Mouse (Mus musculus) layer of hippocampus, adult 11-12 months (tissue): ENCODE data around the gene B3gnt3.
A peak's percentile ranks its signal among the peaks of the same experiment; 100 is the strongest.
"Not testable (repeated sequence)": the region's sequence is repeated elsewhere in the genome, so short reads cannot be mapped to it uniquely, and the experiment has no call there.

ENCODE experiments used
- DNase-seq: peaks from one replicate; pipeline ENCODE4 v3.0.0; 2022; ENCODE audit warnings: low spot score

B3gnt3 gene

GRCm38 (mm10) chr8:71709800-71710446, 8.3 kb upstream of the B3gnt3 start:
- peak; percentile 92 for DNase-seq

GRCm38 (mm10) chr8:71709134-71709799, 7.7 kb upstream of the B3gnt3 start:
- DNase-seq, result no peak

GRCm38 (mm10) chr8:71707874-71708273, 6.3 kb upstream of the B3gnt3 start:
- DNase-seq, result peak; percentile 66

GRCm38 (mm10) chr8:71703400-71703799, 1.8 kb upstream of the B3gnt3 start:
- DNase-seq, result not testable (repeated sequence)

- DNase-seq, result no peak
Observed at GRCm38 (mm10) chr8:71702923-71703322, 1.3 kb upstream of the B3gnt3 start.

- DNase-seq, result no peak
Observed at GRCm38 (mm10) chr8:71702087-71702432, 471 bp upstream of the B3gnt3 start.

- no peak for DNase-seq
Observed at GRCm38 (mm10) chr8:71700493-71701269, 908 bp downstream of the B3gnt3 start.

GRCm38 (mm10) chr8:71695456-71695855, 6.1 kb downstream of the B3gnt3 start:
- not testable (repeated sequence) for DNase-seq

GRCm38 (mm10) chr8:71693166-71694041, 8.2 kb downstream of the B3gnt3 start:
- no peak for DNase-seq

- no peak for DNase-seq
Observed at GRCm38 (mm10) chr8:71692509-71692908, 9.1 kb downstream of the B3gnt3 start.

- DNase-seq, result no peak
Observed at GRCm38 (mm10) chr8:71689028-71689427, 12.6 kb downstream of the B3gnt3 start, which contains the start of gene Insl3. Gene Insl3 (plus strand): TSS chr8:71689214.

GRCm38 (mm10) chr8:71687616-71688015, 14.0 kb downstream of the B3gnt3 start:
- DNase-seq, result no peak

GRCm38 (mm10) chr8:71686143-71686734, 15.3 kb downstream of the B3gnt3 start:
- DNase-seq, result no peak

GRCm38 (mm10) chr8:71685573-71685972, 16.0 kb downstream of the B3gnt3 start:
- no peak for DNase-seq

- no peak for DNase-seq
Observed at GRCm38 (mm10) chr8:71684701-71685100, 16.9 kb downstream of the B3gnt3 start.

GRCm38 (mm10) chr8:71682832-71683231, 18.8 kb downstream of the B3gnt3 start:
- DNase-seq, result no peak

- no peak for DNase-seq
Observed at GRCm38 (mm10) chr8:71681369-71681915, 20.1 kb downstream of the B3gnt3 start.

GRCm38 (mm10) chr8:71680471-71680870, 21.1 kb downstream of the B3gnt3 start:
- DNase-seq, result no peak

- DNase-seq, result no peak
Observed at GRCm38 (mm10) chr8:71679550-71680168, 21.9 kb downstream of the B3gnt3 start.

- DNase-seq, result no peak
Observed at GRCm38 (mm10) chr8:71679116-71679515, 22.5 kb downstream of the B3gnt3 start.

GRCm38 (mm10) chr8:71678216-71678615, 23.4 kb downstream of the B3gnt3 start:
- no peak for DNase-seq
